Mouse (Mus musculus) kidney, adult 2 months (tissue): ENCODE results near the gene Tnip3.

ENCODE experiments used
- CTCF ChIP-seq: fragments of 200-500 bp; conservative IDR thresholded peaks from 2 replicates; pipeline ENCODE4 v1.5.1; 2011; ENCODE audit warnings: low read depth, mild to moderate bottlenecking, control low read depth, low read length, moderate library complexity, mixed read lengths; ENCODE audit not compliant: insufficient read depth, insufficient read length
- POLR2A ChIP-seq: fragments of 200-500 bp; IDR thresholded peaks from one replicate; pipeline ENCODE4 v1.6.1; 2011; ENCODE audit warnings: low read depth, low read length, control low read depth

DNA sequence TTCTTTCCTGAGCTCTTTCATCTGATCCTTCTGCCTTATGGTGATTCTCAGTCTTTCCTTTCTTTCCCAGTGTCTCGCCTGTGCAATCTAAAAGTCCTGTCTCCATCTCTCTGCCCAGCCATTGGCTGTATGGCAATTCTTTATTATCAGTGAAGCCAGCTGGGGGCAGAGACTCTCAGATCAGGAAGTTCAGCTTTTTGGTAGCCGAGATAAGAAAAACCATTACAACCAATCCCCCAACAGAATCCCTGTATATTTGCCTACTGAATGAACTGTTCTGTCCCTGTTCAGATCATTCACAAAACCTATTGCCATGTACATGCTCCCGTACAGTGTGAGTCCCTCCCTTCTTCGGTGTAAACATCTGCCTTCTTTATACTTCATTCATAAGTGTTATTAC lies 57.9 kb downstream of the Tnip3 start:
- TF ChIP-seq POLR2A (no peak), CTCF (no peak)
